Mouse (Mus musculus): ENCODE results near the gene Lnx1.

The Lnx1 gene

GRCm38 (mm10) chr5:74600010-74600409, 102.7 kb downstream of the Lnx1 start:
- DNase-seq: no peak

GRCm38 (mm10) chr5:74593147-74593546, 109.6 kb downstream of the Lnx1 start:
- no peak for DNase-seq

DNA sequence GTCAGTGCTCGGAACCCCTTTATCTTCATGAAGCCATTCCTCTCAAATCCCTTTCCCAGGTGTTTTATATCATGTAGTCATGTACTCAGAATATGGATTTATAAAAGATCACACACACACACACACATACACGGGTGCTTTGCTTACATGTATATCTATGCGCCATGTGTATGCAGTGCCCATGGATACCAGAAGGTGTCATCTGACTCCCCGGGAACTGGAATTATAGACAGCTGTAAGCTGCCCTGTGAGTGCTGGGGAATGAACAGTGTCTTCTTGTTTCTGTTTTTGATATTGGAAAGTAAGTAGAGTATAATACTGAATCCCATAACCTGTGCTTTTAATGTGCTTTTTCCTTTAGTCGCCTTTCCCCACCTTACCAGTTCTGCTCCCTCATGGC, 111.3 kb downstream of the Lnx1 start:
- no peak for DNase-seq

GRCm38 (mm10) chr5:74589133-74589532, 113.6 kb downstream of the Lnx1 start:
- no peak for DNase-seq

DNA sequence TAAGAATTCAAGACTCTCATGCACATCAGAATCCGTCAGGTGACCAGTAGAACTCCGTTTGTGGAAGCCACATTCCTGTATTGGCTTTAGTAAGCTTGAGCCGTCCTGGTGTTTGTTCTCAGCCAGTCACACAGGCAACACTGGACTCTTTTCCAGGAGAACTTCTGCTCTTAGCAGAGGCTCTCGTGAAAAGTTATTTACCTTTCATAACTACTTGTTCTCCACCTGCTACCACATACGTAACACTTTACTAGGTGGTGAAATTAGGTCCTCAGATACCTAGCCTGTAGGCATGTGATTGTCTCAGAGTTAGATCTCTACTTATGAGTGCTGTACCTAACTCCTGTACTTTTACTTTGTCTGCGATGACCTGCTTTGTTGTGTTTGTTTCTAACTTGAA, 130.9 kb downstream of the Lnx1 start:
- DNase-seq: no peak

- DNase-seq: no peak
Observed at GRCm38 (mm10) chr5:74561151-74561550, 141.6 kb downstream of the Lnx1 start.

GRCm38 (mm10) chr5:74549566-74549965, 153.1 kb downstream of the Lnx1 start:
- DNase-seq: no peak

GRCm38 (mm10) chr5:74545606-74546005, 157.1 kb downstream of the Lnx1 start:
- no peak for DNase-seq
